Mouse (Mus musculus): ENCODE data around the gene Dock9. TPM values are rescaled to one million over a fixed set of nuclear protein-coding genes. Genes with fewer than 3 reads are reported as not detected.

The Dock9 gene
- polyA plus RNA-seq, 1 experiment: 2.8 TPM

GRCm38 (mm10) chr14:121620567-121620966 is 177.1 kb downstream of the Dock9 start:
- Histone ChIP-seq H3K27me3 (ENCODE audit: control insufficient read depth, insufficient read depth, insufficient read length) (no peaks in the 10 kb centered on the region), H3ac (ENCODE audit: control insufficient read depth, insufficient read length) (no peak overlapping the region), H3K4me2 (ENCODE audit: low read depth) (no peak overlapping the region), H3K36me3 (ENCODE audit: control insufficient read depth, insufficient read depth) (no peaks in the 10 kb centered on the region), H3K4me3 (no peak overlapping the region), H3K79me2 (ENCODE audit: control insufficient read depth, insufficient read depth) (no peaks in the 10 kb centered on the region)
- no peak for TF ChIP-seq CEBPB (IDR thresholded peaks at IDR 0.05; ENCODE audit: insufficient read depth, poor library complexity, severe bottlenecking)
- no peak for TF ChIP-seq MAX (IDR thresholded peaks at IDR 0.05; ENCODE audit: low read depth)
- TF ChIP-seq TCF3 (IDR thresholded peaks at IDR 0.05; ENCODE audit: insufficient read length, low read depth): no peak
- TF ChIP-seq MYOD1 (IDR thresholded peaks at IDR 0.05; ENCODE audit: control insufficient read depth in 1 of 3, insufficient read length in 2 of 3, low read depth in 2 of 3): peak in 1 of 3 experiments; percentile 11
- no peak for TF ChIP-seq USF1 (IDR thresholded peaks at IDR 0.05; ENCODE audit: low read depth)
- no peak for TF ChIP-seq POLR2A (IDR thresholded peaks at IDR 0.05; ENCODE audit: insufficient read length, low read depth)
- TF ChIP-seq POLR2AphosphoS2 (IDR thresholded peaks at IDR 0.05; ENCODE audit: insufficient read length, low read depth): no peak

- no peaks in the 10 kb centered on the region for H3K27me3 ChIP-seq (ENCODE audit: control insufficient read depth, insufficient read depth, insufficient read length)
- no peaks in the 10 kb centered on the region for H3K79me2 ChIP-seq (ENCODE audit: control insufficient read depth, insufficient read depth)
- H3K4me2 ChIP-seq (ENCODE audit: low read depth): no peak overlapping the region
- H3K4me3 ChIP-seq: no peak overlapping the region
- H3ac ChIP-seq (ENCODE audit: control insufficient read depth, insufficient read length): no peak overlapping the region
- TF ChIP-seq MYOD1 (IDR thresholded peaks at IDR 0.05; ENCODE audit: control insufficient read depth in 1 of 3, insufficient read length in 2 of 3, low read depth in 2 of 3) (no peak), POLR2AphosphoS2 (IDR thresholded peaks at IDR 0.05; ENCODE audit: insufficient read length, low read depth) (no peak), REST (IDR thresholded peaks at IDR 0.05; ENCODE audit: insufficient read depth, insufficient read length) (no peak), MYOG (IDR thresholded peaks at IDR 0.05; ENCODE audit: control insufficient read depth in 1 of 3, insufficient read depth in 1 of 3, insufficient read length in 2 of 3, low read depth in 2 of 3) (no peak), TCF3 (IDR thresholded peaks at IDR 0.05; ENCODE audit: insufficient read length, low read depth) (no peak), CEBPB (IDR thresholded peaks at IDR 0.05; ENCODE audit: insufficient read depth, poor library complexity, severe bottlenecking) (no peak), E2F4 (IDR thresholded peaks at IDR 0.05; ENCODE audit: insufficient read depth) (no peak), POLR2A (IDR thresholded peaks at IDR 0.05; ENCODE audit: insufficient read length, low read depth) (no peak), USF1 (IDR thresholded peaks at IDR 0.05; ENCODE audit: low read depth) (no peak), TCF12 (IDR thresholded peaks at IDR 0.05; ENCODE audit: insufficient read depth, poor library complexity, severe bottlenecking) (no peak), MAX (IDR thresholded peaks at IDR 0.05; ENCODE audit: low read depth) (no peak), SRF (IDR thresholded peaks at IDR 0.05; ENCODE audit: control insufficient read depth, insufficient read length, low read depth) (no peak)
- no peaks in the 10 kb centered on the region for H3K36me3 ChIP-seq (ENCODE audit: control insufficient read depth, insufficient read depth)
Observed at GRCm38 (mm10) chr14:121620157-121620556, 177.5 kb downstream of the Dock9 start.

GRCm38 (mm10) chr14:121617645-121618390 is 179.8 kb downstream of the Dock9 start:
- Histone ChIP-seq H3K27me3 (ENCODE audit: control insufficient read depth, insufficient read depth, insufficient read length) (no peaks in the 10 kb centered on the region), H3K79me2 (ENCODE audit: control insufficient read depth, insufficient read depth) (no peaks in the 10 kb centered on the region), H3K4me2 (ENCODE audit: low read depth) (no peak overlapping the region), H3K36me3 (ENCODE audit: control insufficient read depth, insufficient read depth) (no peaks in the 10 kb centered on the region), H3ac (ENCODE audit: control insufficient read depth, insufficient read length) (no peak overlapping the region), H3K4me3 (no peak overlapping the region)
- no peak for TF ChIP-seq E2F4 (IDR thresholded peaks at IDR 0.05; ENCODE audit: insufficient read depth)
- TF ChIP-seq CEBPB (IDR thresholded peaks at IDR 0.05; ENCODE audit: insufficient read depth, poor library complexity, severe bottlenecking): no peak
- no peak for TF ChIP-seq TCF3 (IDR thresholded peaks at IDR 0.05; ENCODE audit: insufficient read length, low read depth)
- TF ChIP-seq MAX (IDR thresholded peaks at IDR 0.05; ENCODE audit: low read depth): no peak
- TF ChIP-seq REST (IDR thresholded peaks at IDR 0.05; ENCODE audit: insufficient read depth, insufficient read length): no peak
- no peak for TF ChIP-seq USF1 (IDR thresholded peaks at IDR 0.05; ENCODE audit: low read depth)
- TF ChIP-seq MYOD1 (IDR thresholded peaks at IDR 0.05; ENCODE audit: control insufficient read depth in 1 of 3, insufficient read length in 2 of 3, low read depth in 2 of 3): no peak
- TF ChIP-seq SRF (IDR thresholded peaks at IDR 0.05; ENCODE audit: control insufficient read depth, insufficient read length, low read depth): no peak
- TF ChIP-seq TCF12 (IDR thresholded peaks at IDR 0.05; ENCODE audit: insufficient read depth, poor library complexity, severe bottlenecking): no peak
- no peak for TF ChIP-seq MYOG (IDR thresholded peaks at IDR 0.05; ENCODE audit: control insufficient read depth in 1 of 3, insufficient read depth in 1 of 3, insufficient read length in 2 of 3, low read depth in 2 of 3)
- no peak for TF ChIP-seq POLR2AphosphoS2 (IDR thresholded peaks at IDR 0.05; ENCODE audit: insufficient read length, low read depth)
- TF ChIP-seq POLR2A (IDR thresholded peaks at IDR 0.05; ENCODE audit: insufficient read length, low read depth): no peak

- TF ChIP-seq MYOD1 (IDR thresholded peaks at IDR 0.05; ENCODE audit: control insufficient read depth in 1 of 3, insufficient read length in 2 of 3, low read depth in 2 of 3): no peak
- H3K36me3 ChIP-seq (ENCODE audit: control insufficient read depth, insufficient read depth): no peaks in the 10 kb centered on the region
- H3K79me2 ChIP-seq (ENCODE audit: control insufficient read depth, insufficient read depth): no peaks in the 10 kb centered on the region
Observed at GRCm38 (mm10) chr14:121615431-121615830, 182.2 kb downstream of the Dock9 start.

More at GRCm38 (mm10) chr14:121615431-121615830, 182.2 kb downstream of the Dock9 start:
- Histone ChIP-seq H3ac (ENCODE audit: control insufficient read depth, insufficient read length) (no peak overlapping the region), H3K4me2 (ENCODE audit: low read depth) (no peak overlapping the region), H3K4me3 (no peak overlapping the region), H3K27me3 (ENCODE audit: control insufficient read depth, insufficient read depth, insufficient read length) (no peaks in the 10 kb centered on the region)

Data from myocyte (in vitro differentiated cells).